Mouse (Mus musculus) testis, adult 2 months (tissue): ENCODE results near the gene Pfkfb4.

Experiments used
- CTCF ChIP-seq: fragments of 200-500 bp; IDR thresholded peaks from 2 replicates; pipeline ENCODE4 v1.5.1; 2012; ENCODE audit warnings: low read depth, mild to moderate bottlenecking, inconsistent platforms, low read length, moderate library complexity; ENCODE audit not compliant: control insufficient read depth, insufficient read depth, insufficient replicate concordance
- POLR2A ChIP-seq: fragments of 200-500 bp; IDR thresholded peaks from 2 replicates; pipeline ENCODE4 v1.6.1; 2012; ENCODE audit warnings: low read depth, mild to moderate bottlenecking, inconsistent platforms, low read length, moderate library complexity; ENCODE audit not compliant: control insufficient read depth

GRCm38 (mm10) chr9:108983209-108983608, 8.4 kb upstream of the Pfkfb4 start:
- TF ChIP-seq POLR2A (no peak), CTCF (no peak)
